Mouse (Mus musculus): ENCODE results near the gene Dpysl4. TPM values are rescaled to one million over a fixed set of nuclear protein-coding genes. Genes with fewer than 3 reads are reported as not detected.

The Dpysl4 gene
- polyA plus RNA-seq, 1 experiment: 127 TPM

GRCm38 (mm10) chr7:139136906-139137491 is 51.2 kb downstream of the Dpysl4 start:
- Histone ChIP-seq H3K27ac (ENCODE audit: insufficient read depth, low read length) (no peak overlapping the region), H3K4me3 (replicated peaks; ENCODE audit: insufficient read depth, low read depth, low read length) (no peak overlapping the region), H3K27me3 (ENCODE audit: control insufficient read depth, insufficient read depth, low read length) (no peaks in the 10 kb centered on the region), H3K4me1 (ENCODE audit: control insufficient read depth, insufficient read depth, low read length) (peaks cover 15% of the 10 kb centered on the region)
- WGBS: 86% methylated on average over 5 of the region's 5 CpGs
- TF ChIP-seq POLR2A (IDR thresholded peaks at IDR 0.05; ENCODE audit: borderline replicate concordance, insufficient read depth, low read length) (no peak), CTCF (IDR thresholded peaks at IDR 0.05; ENCODE audit: borderline replicate concordance, insufficient read depth, low read depth, low read length) (no peak)
- no peak for DNase-seq

DNA sequence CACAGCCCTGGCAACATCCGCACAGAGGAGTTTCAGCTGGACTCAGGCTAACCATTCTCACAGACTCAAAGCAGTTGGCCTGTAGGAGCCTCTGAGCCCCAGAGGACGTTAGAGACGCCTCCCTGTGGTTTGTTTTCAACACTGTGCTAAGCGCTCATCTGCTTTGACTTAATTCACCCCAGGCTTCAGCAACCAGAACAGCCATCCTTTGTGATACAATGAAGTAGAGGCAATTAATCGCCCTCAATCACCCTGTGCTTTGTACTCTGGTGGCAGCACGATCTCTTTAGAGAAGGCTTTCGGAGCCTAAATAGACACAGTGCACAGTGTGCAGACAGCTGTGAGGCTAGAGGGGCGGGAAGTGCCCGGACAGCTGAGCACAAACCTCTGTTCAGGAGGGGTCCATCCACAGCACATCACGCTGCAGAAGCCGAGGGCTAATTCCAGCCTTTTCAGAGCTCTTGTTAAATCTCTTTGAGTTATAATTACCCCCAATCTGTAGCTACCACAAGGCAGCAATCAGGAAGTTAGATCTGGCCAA is 54.2 kb downstream of the Dpysl4 start:
- 63% methylated on average over 11 of the region's 11 CpGs for WGBS
- no peak overlapping the region for H3K27ac ChIP-seq (ENCODE audit: insufficient read depth, low read length)
- peaks cover 8% of the 10 kb centered on the region for H3K4me1 ChIP-seq (ENCODE audit: control insufficient read depth, insufficient read depth, low read length)
- no peak for TF ChIP-seq POLR2A (IDR thresholded peaks at IDR 0.05; ENCODE audit: borderline replicate concordance, insufficient read depth, low read length)
- no peak for TF ChIP-seq CTCF (IDR thresholded peaks at IDR 0.05; ENCODE audit: borderline replicate concordance, insufficient read depth, low read depth, low read length)
- H3K4me3 ChIP-seq (replicated peaks; ENCODE audit: insufficient read depth, low read depth, low read length): no peak overlapping the region
- no peaks in the 10 kb centered on the region for H3K27me3 ChIP-seq (ENCODE audit: control insufficient read depth, insufficient read depth, low read length)
- no peak for DNase-seq

- 37% methylated on average over 1 of the region's 1 CpGs for WGBS
- DNase-seq: no peak
- Histone ChIP-seq H3K27ac (ENCODE audit: insufficient read depth, low read length) (no peak overlapping the region), H3K4me3 (replicated peaks; ENCODE audit: insufficient read depth, low read depth, low read length) (no peak overlapping the region), H3K27me3 (ENCODE audit: control insufficient read depth, insufficient read depth, low read length) (no peaks in the 10 kb centered on the region), H3K4me1 (ENCODE audit: control insufficient read depth, insufficient read depth, low read length) (peaks cover 14% of the 10 kb centered on the region)
- TF ChIP-seq POLR2A (IDR thresholded peaks at IDR 0.05; ENCODE audit: borderline replicate concordance, insufficient read depth, low read length) (no peak), CTCF (IDR thresholded peaks at IDR 0.05; ENCODE audit: borderline replicate concordance, insufficient read depth, low read depth, low read length) (no peak)
Measured at GRCm38 (mm10) chr7:139143785-139144184, 58.0 kb downstream of the Dpysl4 start.

DNA sequence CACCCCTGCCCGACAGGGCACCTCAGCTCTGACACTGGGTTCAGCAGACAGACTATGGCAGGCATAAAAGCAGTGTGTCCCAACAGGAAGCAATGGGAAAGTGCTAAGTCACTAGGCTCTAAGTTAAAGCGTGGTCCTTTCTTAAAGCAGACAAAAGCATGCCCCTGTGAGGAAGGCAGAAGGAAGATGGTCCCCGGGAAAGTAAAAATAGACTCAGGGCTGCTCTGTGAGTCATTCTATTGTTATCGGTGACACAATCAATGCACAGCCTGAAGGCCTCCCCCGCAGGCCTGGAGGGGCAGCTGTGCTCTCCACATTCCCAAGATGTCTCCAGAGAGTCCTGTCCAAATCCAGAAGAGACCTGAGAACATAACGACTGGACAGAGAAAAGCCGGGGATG is 60.1 kb downstream of the Dpysl4 start:
- Histone ChIP-seq H3K27me3 (ENCODE audit: control insufficient read depth, insufficient read depth, low read length) (no peaks in the 10 kb centered on the region), H3K27ac (ENCODE audit: insufficient read depth, low read length) (no peak overlapping the region), H3K4me3 (replicated peaks; ENCODE audit: insufficient read depth, low read depth, low read length) (no peak overlapping the region), H3K4me1 (ENCODE audit: control insufficient read depth, insufficient read depth, low read length) (peaks cover 14% of the 10 kb centered on the region)
- no peak for DNase-seq
- 63% methylated on average over 7 of the region's 7 CpGs for WGBS
- TF ChIP-seq POLR2A (IDR thresholded peaks at IDR 0.05; ENCODE audit: borderline replicate concordance, insufficient read depth, low read length) (no peak), CTCF (IDR thresholded peaks at IDR 0.05; ENCODE audit: borderline replicate concordance, insufficient read depth, low read depth, low read length) (no peak)

DNA sequence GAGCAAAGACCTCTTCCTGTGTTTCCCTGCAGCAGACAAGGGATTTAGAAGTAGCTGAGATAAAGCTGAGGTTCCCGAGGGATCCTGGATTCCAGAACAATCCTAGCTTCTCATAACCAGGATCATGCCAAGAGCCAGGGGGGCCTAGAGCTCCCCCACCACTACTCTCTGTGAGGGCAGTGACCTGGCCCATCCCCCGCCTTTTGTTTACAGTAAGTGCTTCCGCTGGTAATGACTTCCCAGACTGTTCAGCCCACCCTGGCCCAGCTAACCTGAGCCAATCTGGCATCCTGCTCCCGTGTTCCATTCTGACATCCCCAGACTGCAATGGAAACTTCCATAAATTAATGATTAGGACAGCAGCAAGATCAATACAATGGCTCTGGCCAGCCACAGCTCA is 61.6 kb downstream of the Dpysl4 start:
- no peak overlapping the region for H3K27ac ChIP-seq (ENCODE audit: insufficient read depth, low read length)
- H3K4me1 ChIP-seq (ENCODE audit: control insufficient read depth, insufficient read depth, low read length): peaks cover 14% of the 10 kb centered on the region
- no peak for TF ChIP-seq POLR2A (IDR thresholded peaks at IDR 0.05; ENCODE audit: borderline replicate concordance, insufficient read depth, low read length)
- no peak for TF ChIP-seq CTCF (IDR thresholded peaks at IDR 0.05; ENCODE audit: borderline replicate concordance, insufficient read depth, low read depth, low read length)
- H3K27me3 ChIP-seq (ENCODE audit: control insufficient read depth, insufficient read depth, low read length): no peaks in the 10 kb centered on the region
- no peak for DNase-seq
- no peak overlapping the region for H3K4me3 ChIP-seq (replicated peaks; ENCODE audit: insufficient read depth, low read depth, low read length)
- WGBS: 80% methylated on average over 4 of the region's 4 CpGs

GRCm38 (mm10) chr7:139149373-139149772 is 63.6 kb downstream of the Dpysl4 start:
- WGBS: 74% methylated on average over 7 of the region's 7 CpGs

DNA sequence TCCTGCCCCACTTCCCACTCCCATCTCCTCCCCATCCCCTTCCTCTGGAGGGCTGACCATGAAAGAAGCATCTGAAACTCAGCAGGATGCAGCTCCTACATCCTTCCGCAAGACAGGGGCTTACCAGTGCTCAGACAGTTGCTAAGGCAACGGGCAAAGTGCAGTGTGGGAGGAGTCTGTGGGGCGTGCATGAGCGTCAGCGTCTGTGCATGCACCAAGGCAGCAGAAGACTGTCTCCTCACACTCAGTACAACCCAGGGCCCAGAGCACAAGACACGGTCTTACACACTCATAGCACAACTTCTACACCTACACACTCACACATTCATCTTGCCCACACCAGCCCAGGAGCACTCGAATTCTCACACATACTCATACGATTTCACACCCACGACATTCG is 65.3 kb downstream of the Dpysl4 start:
- Histone ChIP-seq H3K27me3 (ENCODE audit: control insufficient read depth, insufficient read depth, low read length) (no peaks in the 10 kb centered on the region), H3K4me3 (replicated peaks; ENCODE audit: insufficient read depth, low read depth, low read length) (no peak overlapping the region), H3K4me1 (ENCODE audit: control insufficient read depth, insufficient read depth, low read length) (peaks cover 14% of the 10 kb centered on the region), H3K27ac (ENCODE audit: insufficient read depth, low read length) (no peak overlapping the region)
- 62% methylated on average over 10 of the region's 10 CpGs for WGBS
- no peak for DNase-seq
- TF ChIP-seq CTCF (IDR thresholded peaks at IDR 0.05; ENCODE audit: borderline replicate concordance, insufficient read depth, low read depth, low read length): no peak
- TF ChIP-seq POLR2A (IDR thresholded peaks at IDR 0.05; ENCODE audit: borderline replicate concordance, insufficient read depth, low read length): no peak

More at GRCm38 (mm10) chr7:139149373-139149772, 63.6 kb downstream of the Dpysl4 start:
- TF ChIP-seq POLR2A (IDR thresholded peaks at IDR 0.05; ENCODE audit: borderline replicate concordance, insufficient read depth, low read length): no peak
- no peak for TF ChIP-seq CTCF (IDR thresholded peaks at IDR 0.05; ENCODE audit: borderline replicate concordance, insufficient read depth, low read depth, low read length)
- Histone ChIP-seq H3K27me3 (ENCODE audit: control insufficient read depth, insufficient read depth, low read length) (no peaks in the 10 kb centered on the region), H3K4me1 (ENCODE audit: control insufficient read depth, insufficient read depth, low read length) (peaks cover 14% of the 10 kb centered on the region), H3K27ac (ENCODE audit: insufficient read depth, low read length) (no peak overlapping the region), H3K4me3 (replicated peaks; ENCODE audit: insufficient read depth, low read depth, low read length) (no peak overlapping the region)
- DNase-seq: no peak

Other genes with a start within 250 kb of the Dpysl4 start
- gene Ppp2r2d, start 239.9 kb upstream of the Dpysl4 start, polyA plus RNA-seq (2012; rRNA removed): 70.0 and 74.9 TPM in 2 replicates
- 87.6 and 88.7 TPM in 2 replicates for gene Mapk1ip1, start 239.7 kb upstream of the Dpysl4 start, polyA plus RNA-seq (2012; rRNA removed)
- gene Bnip3, start 176.5 kb upstream of the Dpysl4 start, polyA plus RNA-seq (2012; rRNA removed): 96.6 and 101 TPM in 2 replicates
- 47.6 and 49.0 TPM in 2 replicates for gene Jakmip3, start 145.3 kb upstream of the Dpysl4 start, polyA plus RNA-seq (2012; rRNA removed)
- gene Lrrc27, start 127.0 kb downstream of the Dpysl4 start, polyA plus RNA-seq (2012; rRNA removed): 12.2 and 14.3 TPM in 2 replicates
- 17.4 and 22.6 TPM in 2 replicates for gene Stk32c, start 127.3 kb downstream of the Dpysl4 start, polyA plus RNA-seq (2012; rRNA removed)
- 8.9 and 9.9 TPM in 2 replicates for gene Pwwp2b, start 162.5 kb downstream of the Dpysl4 start, polyA plus RNA-seq (2012; rRNA removed)